Mouse (Mus musculus): Measurements from ENCODE around the gene Mllt11.
"Not testable (repeated sequence)": the region's sequence is repeated elsewhere in the genome, so short reads cannot be mapped to it uniquely, and the experiment has no call there.

The Mllt11 gene

DNA sequence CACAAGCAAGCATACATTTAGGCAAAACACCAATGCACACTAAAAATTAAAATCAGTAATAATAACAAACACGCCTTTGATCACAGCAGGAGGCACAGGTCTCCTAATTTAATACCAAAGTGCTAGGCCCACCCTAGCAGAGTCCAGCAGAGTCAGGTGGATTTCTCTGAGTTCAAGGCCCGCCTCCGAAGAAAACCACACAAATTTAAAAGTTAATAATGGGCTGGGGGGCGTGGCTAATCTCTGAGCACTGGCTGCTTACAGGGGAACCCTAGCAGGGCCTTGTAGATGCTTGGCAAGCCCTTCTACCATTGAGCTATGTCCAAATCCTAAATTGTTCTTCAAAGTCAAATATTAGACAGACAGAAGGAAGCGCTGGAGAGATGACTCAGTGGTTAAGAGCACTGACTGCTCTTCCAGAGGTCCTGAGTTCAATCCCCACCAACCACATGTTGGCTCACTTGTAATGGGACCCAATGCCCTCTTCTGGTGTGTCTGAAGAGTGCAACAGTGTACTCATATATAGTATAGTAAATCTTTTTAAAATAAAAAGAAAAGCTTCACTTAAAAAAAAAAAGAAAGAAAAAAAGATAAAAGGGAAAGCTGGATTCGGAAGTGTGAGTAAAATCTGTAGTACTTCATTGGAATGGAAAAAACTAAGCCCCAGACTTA is 13.4 kb downstream of the Mllt11 start:
- DNase-seq (ENCODE audit: extremely low spot score, low spot score) = peak; percentile 30

DNA sequence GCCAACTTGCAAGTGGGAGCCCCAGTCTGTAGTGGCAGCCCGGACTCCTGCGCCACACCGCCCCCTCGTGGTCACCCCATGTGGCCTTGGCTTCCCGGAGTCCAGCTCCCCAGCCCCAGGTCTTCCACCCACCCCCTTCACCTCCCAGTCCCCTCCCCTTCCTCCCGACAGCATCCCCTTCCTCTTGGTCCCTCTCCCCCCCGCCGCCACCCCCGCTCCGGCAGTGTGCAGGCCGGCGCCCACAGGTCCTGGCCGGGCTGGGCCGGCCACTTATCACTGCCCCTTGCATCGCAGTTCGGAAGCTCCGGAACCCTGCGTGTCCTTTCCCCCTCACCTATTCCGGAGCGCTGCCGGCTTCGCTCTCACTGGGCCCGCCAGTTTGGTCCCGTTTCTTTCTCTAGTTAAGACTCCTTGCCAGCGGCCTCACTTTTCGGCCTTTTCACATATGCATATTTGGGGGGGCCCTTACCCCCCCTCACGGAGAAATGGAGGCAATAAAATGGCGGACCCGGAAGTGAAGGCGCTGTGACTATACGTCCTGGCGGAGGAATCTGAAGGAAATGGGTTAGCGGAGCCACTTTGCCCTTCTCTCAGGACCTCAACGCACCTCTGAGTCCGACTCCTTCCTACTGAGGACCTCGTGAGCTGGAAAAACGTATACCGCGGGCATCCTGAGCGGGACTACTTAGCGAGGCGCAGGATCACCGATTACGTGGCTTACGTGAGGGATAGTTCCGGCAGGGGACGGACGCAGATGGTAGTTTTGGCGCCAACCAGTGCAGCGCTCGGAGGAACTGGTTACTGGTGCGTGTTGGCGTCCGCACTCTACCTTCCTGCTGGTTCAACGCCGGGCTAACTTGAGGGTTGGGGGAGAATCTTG is 14.5 kb downstream of the Mllt11 start, which contains the start of gene Gabpb2:
Gene Gabpb2 (minus strand): TSS at position 662 of the 880 bp plus-strand sequence.
- peak; percentile 95 for DNase-seq (ENCODE audit: extremely low spot score, low spot score)

DNA sequence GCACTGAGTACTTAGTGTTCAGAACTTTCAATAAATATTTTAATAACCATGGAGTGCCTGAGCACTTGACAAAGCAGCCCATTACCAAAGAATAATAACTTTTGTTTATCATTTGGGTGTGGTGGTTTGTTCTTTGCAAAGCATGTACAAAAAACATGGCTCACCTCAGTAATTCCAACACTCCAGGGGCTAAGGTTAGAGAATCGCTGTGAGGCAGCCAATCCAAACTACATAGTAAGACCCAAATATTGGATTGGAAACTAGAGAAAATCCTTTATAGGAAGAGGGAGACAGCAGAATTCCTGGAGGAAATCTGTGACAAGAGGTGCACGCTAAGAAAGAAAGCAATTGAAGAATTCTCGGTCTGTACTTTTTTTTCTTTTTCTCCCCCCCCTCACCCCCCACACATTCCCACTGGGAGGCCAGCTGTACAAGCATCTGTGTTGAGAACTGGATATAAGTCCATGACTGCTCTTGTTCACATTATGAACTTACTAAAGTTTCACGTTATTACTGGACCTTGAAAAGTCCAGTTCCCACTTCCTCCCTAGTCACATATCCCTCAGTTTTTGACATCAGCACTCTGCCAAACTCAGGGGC is 15.2 kb downstream of the Mllt11 start:
- DNase-seq (ENCODE audit: extremely low spot score, low spot score) = no peak

GRCm38 (mm10) chr3:95213609-95213975 is 18.4 kb downstream of the Mllt11 start:
- DNase-seq (ENCODE audit: extremely low spot score, low spot score) = no peak

- DNase-seq (ENCODE audit: extremely low spot score, low spot score) = not testable (repeated sequence)
These were observed 18.9 kb downstream of the Mllt11 start for GRCm38 (mm10) chr3:95212889-95213608.

- DNase-seq (ENCODE audit: extremely low spot score, low spot score) = no peak
These were observed 21.4 kb downstream of the Mllt11 start for GRCm38 (mm10) chr3:95210585-95210984.

- DNase-seq (ENCODE audit: extremely low spot score, low spot score) = no peak
These were observed 23.7 kb downstream of the Mllt11 start for GRCm38 (mm10) chr3:95208286-95208685.

GRCm38 (mm10) chr3:95203880-95204279 is 28.1 kb downstream of the Mllt11 start:
- DNase-seq (ENCODE audit: extremely low spot score, low spot score) = no peak

DNA sequence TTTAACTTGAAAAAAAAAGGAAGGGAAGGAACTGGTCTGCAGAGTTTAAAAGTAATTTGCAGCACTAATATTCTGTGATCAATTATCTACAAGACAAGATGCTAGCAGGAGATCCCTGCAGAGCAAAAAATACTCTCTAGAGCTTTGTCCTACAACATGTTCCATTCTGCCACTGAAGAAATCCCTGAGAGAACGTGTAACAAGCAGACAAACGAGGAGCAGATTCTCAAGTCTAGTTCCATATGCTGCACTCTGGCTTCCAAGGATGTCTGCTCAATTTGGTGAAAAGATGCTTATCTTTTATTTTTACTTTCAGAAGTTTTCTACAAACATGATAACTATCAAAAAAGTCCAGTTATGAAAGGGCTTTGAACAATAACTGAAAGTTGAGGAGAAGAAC is 31.4 kb downstream of the Mllt11 start:
- no peak for DNase-seq (ENCODE audit: extremely low spot score, low spot score)

- DNase-seq (ENCODE audit: extremely low spot score, low spot score) = no peak
These were observed 31.8 kb downstream of the Mllt11 start for GRCm38 (mm10) chr3:95200132-95200531.

- DNase-seq (ENCODE audit: extremely low spot score, low spot score) = no peak
These were observed 32.9 kb downstream of the Mllt11 start for GRCm38 (mm10) chr3:95199101-95199500.

DNA sequence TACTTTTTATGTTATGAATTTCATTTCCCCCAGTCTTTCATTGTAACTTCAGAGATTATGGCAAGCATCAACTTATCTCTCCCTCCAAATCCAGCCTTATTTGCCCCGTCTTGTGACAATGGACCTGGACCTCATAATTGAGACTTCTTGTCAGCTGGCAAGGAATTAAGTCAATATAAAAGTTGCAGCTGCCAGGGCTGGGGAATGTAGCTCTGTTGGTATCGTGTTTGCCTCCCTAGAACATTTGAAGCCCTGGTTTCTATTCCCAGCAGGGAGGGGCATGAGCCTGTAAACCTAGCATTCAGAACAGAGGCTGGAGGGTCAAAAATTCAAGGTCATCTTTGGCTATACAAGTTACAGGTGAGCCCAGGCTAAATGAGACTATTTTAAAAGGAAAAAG is 36.2 kb downstream of the Mllt11 start:
- no peak for DNase-seq (ENCODE audit: extremely low spot score, low spot score)

DNA sequence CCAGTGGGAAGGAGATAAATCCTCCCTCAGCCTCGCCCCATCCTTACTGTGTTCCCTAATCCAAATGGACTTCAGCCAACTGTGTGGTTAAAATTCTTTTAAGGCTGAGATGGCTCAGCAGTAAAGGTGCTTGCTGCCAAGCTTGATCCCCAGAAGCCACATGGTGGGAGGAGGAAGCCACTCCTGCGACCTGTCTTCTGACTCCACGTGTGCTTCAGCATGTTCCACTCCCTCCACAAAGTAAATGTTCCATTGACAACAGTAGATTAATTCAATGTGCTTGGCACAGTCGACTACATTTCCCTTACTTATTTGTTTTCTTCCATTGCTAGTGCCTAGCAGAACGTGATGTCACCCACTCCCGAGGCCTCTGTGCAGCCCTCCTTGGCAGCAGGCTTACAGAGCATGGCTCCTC is 37.2 kb downstream of the Mllt11 start:
- DNase-seq (ENCODE audit: extremely low spot score, low spot score) = no peak

GRCm38 (mm10) chr3:95186888-95187287 is 45.1 kb downstream of the Mllt11 start:
- DNase-seq (ENCODE audit: extremely low spot score, low spot score) = no peak

GRCm38 (mm10) chr3:95186100-95186499 is 45.9 kb downstream of the Mllt11 start:
- no peak for DNase-seq (ENCODE audit: extremely low spot score, low spot score)

DNA sequence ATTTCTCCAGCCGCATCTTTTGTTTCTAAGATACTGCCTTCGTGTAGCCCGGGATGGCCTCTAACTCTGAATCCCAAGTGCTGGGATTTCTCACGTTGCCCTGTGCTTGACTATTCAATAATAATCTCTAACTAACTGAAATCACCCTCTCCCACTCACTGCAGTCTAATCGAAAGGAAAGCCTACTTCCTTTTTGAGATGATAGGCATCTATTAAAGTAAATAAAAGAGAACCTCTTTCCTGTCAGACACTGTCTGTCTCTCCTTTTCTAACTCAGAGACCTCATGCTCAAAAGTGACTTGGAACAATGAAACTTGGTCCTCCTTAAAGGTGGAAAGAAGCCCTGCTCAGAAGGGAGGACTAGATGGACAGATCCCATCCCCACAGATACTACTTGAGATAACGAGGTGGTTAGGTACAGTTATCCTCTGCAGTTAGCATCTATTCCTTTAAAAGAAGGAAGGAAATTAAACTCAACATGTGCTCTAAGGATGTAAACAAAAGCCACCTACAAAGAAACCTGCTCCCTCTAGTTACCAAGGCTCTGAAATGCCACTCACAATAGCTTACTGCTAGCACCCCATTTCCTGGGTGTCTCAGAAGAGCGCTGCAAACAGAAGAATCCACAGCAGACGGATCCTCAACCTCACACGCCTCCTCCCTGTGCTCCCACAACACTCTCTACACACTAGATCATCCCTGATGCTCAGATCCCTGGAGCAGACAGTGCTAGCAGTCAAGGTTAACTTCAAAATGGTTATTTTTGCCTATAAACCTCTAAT is 47.0 kb downstream of the Mllt11 start:
- no peak for DNase-seq (ENCODE audit: extremely low spot score, low spot score)

DNA sequence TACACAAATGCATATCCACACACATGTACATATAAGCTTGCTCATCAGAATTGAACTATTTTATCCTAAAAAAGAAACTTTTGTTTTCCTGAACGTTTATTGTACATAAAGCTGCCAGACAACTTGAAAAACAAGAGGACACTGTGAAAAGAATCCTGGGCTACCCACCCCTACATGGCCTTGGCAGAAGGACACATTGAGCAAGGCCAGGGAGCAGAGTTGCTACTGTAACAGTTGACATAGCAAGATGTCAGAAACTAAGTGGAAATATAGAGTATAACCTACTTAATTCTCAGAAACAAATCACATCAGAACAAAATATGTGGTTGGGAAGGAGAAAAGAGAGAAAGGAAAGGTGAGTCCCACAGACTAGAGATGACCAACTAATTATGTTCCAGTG is 50.1 kb downstream of the Mllt11 start:
- DNase-seq (ENCODE audit: extremely low spot score, low spot score) = no peak

GRCm38 (mm10) chr3:95179890-95180289 is 52.1 kb downstream of the Mllt11 start:
- no peak for DNase-seq (ENCODE audit: extremely low spot score, low spot score)

DNA sequence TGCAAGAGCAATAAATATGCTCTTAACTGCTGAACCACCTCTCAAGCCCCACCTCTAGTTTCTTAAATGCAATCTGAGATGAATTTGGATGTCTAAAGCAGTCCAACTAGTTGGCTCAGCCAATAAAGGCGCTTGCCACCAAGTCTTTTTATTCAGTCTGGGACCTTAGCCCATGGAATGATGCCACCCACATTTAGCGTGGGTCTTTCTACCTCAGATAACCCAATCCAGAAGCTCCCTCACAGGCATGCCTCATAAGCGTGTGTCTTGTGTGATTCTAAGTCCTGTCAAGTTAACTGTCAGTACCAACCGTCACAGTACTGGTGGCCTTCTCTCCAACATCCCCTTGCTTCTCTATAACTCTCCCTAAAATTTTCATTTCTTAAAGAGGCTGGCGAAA is 53.0 kb downstream of the Mllt11 start:
- DNase-seq (ENCODE audit: extremely low spot score, low spot score) = no peak

- DNase-seq (ENCODE audit: extremely low spot score, low spot score) = no peak
These were observed 54.4 kb downstream of the Mllt11 start for GRCm38 (mm10) chr3:95177583-95177982.

DNA sequence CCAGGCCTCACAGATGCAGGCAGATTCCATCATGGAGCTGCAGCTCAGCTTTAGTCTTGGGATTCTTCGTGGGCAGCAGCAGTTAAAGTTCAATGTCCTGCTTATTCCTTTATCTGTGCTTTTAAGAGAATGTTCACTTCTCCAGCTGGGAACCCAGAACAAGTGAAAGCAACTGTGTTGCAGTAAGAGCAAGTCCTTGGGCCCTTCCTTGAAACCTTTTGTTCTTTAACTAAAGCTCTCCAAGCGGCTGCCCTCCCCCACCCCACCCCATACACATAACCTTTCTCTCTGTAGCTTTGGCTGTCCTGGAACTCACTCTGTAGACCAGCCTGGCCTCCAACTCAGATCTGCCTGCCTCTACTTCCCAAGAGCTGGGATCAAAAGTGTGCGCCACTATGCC is 55.5 kb downstream of the Mllt11 start:
- no peak for DNase-seq (ENCODE audit: extremely low spot score, low spot score)
